Mouse (Mus musculus): ENCODE data around the gene Dtx4.

The Dtx4 gene

DNA sequence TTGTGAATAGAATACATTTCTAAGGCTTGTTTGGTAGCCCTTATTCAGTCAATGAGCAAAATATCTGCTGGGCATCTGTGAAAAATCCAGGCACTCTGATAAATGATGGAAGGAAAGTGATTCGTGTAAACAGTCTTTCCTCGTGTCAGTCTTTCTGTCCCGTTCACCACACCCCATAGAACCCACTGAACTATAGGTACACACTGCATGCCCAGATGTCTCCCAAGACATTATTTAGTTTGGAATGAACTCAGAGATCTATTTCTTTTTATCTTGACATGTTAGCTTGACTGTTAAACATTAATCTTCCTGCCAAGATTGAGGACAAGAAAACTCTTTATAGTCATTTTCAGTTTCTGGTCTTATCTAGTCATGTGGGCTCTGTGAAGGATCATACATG is 82.9 kb downstream of the Dtx4 start:
- no peak for DNase-seq (ENCODE audit: low spot score in 2 of 2)

GRCm38 (mm10) chr19:12417361-12417760 is 83.9 kb downstream of the Dtx4 start, which contains the start of gene Olfr1441:
Gene Olfr1441 (plus strand): TSS chr19:12417433.
- no peak for DNase-seq (ENCODE audit: low spot score in 2 of 2)
